Mouse (Mus musculus) fibroblast of lung, adult 2 months (primary cell): ENCODE measurements around the gene Rap1b.
A peak's percentile ranks its signal among the peaks of the same experiment; 100 is the strongest.

Experiments
- DNase-seq: peaks from one replicate; pipeline ENCODE4 v3.0.0-alpha.2; 2011; ENCODE audit warnings: low read depth

Rap1b gene

DNA sequence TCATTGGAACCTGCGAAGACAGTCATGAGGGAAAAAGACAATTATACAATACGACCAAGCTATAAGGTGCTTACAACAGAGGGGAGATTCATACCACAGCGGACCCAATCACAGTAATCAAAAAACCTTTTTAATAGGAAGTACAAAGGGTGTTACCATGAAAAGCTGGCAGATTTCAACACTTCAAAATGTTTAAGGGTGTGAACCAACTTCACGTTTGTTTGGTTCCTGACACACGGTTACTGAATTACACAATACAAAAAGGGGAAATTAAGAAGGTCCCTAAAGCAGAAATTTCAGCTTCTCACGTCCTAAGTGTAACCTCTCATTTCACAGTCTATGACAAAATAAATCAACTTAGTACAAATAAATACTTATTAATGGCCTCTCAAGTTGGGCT is 27.2 kb downstream of the Rap1b start:
- no peak for DNase-seq

- no peak for DNase-seq
These were observed 29.1 kb downstream of the Rap1b start for GRCm38 (mm10) chr10:117816721-117817120.

GRCm38 (mm10) chr10:117812501-117812900 is 33.3 kb downstream of the Rap1b start:
- DNase-seq, result no peak

GRCm38 (mm10) chr10:117811555-117811954 is 34.3 kb downstream of the Rap1b start:
- no peak for DNase-seq

- DNase-seq, result no peak
These were observed 35.3 kb downstream of the Rap1b start for GRCm38 (mm10) chr10:117810506-117810905.

DNA sequence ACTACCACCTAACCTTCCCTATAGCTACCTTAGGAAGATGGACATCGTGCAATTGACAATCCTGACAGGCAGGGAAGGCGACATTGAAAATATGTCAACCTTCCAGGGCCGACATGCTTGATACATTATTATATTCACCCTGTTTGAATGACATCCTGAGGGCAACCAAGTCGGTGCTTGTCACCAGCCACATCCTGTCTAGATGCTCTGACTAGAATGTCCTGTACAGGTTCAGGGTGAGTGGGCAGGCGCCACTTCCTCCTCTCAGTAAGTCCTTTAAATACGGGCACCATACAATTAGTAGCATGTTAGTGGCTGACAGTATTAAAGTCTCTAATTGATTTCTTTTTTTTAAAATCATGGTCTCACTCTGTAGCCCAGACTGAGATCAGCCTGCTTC is 37.8 kb downstream of the Rap1b start:
- no peak for DNase-seq

GRCm38 (mm10) chr10:117805919-117806318 is 39.9 kb downstream of the Rap1b start:
- DNase-seq, result no peak

DNA sequence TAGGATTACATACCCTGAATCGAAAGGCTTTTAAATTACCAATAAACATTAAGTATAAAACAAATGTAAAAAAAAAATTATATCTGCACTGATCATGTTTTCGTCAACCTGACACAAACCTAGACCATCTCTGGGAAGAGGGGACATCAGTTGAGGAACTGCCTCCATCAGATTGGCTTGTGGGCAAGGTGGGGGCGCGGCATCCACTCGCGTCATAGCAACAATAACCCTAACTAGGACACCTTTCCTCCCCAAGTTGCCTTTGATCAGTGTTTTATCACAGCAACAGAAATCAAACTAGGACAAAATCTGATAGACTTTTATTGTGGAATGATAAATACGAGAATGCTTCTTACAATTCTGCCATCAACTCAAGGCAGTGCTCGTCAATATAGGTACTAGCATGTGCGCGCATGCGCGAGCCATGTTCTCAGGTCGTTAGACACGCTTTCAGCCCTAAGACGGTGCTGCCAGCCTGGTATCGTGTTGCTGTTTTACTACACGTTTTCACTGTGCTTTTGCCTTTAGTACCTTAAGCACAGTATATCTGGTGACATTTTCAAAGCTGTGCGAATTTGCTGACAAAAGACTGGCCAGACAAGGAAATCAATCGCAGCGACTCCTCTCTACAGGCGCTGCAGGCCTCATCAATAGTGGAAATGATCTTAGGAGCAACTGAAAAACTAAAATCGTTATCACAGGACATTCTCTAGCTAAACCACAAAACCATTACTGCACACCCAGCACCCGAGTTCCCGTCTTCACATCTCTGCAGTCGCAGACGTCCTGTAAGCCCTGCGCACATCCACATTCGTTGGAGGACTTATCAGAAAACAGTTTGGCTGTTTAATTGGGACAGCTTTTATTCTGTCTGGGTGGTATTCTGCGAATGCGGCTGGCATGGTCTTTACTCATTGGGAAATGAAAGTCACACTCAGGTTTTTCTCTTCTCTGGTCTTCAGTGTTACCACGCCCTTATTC is 41.7 kb downstream of the Rap1b start:
- DNase-seq, result no peak

GRCm38 (mm10) chr10:117801886-117802285 is 43.9 kb downstream of the Rap1b start:
- no peak for DNase-seq

DNA sequence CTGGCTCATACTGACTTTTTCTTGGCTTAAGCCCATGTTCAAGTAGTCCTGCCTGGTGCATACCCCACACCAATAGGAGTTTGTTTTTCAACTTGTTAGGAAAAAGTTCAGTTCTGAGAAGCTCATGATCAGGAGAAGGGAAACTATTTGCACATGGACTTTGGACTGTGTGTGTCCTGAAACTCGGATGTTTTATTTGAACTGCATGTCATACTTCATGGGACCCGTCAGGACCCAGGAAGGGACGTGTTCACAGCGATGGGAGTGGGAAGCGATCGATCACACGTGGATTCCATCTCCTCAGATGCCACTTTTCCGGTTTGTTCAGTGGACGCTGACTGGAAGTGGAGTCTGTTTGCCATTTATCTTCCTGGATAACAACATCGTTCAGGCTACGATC is 46.0 kb downstream of the Rap1b start:
- no peak for DNase-seq

DNA sequence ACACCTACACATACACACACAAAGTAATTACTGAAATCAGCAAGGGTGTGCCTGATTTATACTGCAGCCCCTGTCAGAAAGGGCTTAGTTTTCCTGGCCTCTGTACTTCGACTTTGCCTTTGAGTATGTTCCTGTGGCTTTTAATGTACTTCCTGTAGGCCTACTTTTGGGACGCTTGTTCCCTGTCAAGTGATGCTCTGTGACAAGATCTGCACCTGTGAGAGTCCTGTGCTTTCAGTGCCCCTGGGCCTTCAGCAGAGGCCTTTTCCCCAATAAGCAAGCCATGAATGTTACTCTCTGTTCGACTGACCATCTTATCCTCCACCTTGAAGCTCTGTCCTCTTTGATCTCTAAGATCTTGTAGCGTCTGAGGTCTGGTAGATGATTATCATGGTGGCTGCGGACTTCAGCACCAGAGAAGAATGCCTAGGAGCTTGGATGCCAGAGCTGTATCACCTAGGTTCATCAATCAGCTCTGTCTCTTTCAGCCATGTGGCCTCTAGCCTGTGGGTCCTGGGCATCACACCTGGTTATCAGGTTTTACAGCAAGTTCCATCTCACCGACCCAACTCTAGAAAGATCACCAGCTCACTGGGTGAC is 47.3 kb downstream of the Rap1b start:
- no peak for DNase-seq

DNA sequence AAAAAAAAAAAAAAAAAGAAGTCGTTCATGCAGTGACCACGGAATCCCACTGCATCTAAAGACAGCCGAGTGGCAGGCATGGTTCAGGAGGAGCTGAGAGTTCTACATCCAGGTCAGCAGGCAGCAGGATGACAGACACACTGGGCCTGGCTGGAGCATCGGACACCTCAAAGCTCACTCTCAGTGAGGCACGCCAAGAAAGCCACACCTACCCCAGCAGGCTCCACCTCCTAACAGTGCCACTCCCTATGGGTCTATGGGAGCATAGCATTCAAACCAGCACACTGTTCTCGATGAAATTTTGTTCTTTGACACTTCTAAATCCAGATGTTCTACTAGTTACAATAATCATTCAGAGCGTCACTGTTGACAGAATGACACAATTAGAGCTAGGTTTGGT is 48.2 kb downstream of the Rap1b start:
- DNase-seq, result no peak

GRCm38 (mm10) chr10:117797106-117797505 is 48.7 kb downstream of the Rap1b start:
- DNase-seq, result no peak

- DNase-seq, result no peak
These were observed 49.7 kb downstream of the Rap1b start for GRCm38 (mm10) chr10:117796181-117796580.

DNA sequence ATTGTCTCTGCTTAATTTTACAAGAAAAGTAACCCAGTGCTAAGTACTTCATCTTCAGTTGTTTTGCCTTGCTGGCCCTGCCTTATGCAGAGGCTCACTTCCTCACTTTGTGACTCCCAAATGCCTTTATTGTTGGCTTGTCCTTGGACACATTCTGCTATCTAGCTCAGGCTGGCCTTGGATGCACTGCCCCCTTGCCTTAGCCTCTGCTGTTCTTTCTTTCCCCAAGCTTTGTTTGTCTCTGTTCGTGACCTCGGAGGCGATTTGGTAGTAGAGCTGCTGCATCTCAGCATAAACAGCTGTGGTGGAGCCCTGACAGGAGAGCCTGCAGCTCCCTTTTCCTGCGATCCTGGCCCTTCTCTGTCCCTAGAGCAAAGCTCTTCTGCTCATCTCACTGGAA is 50.6 kb downstream of the Rap1b start:
- DNase-seq, result no peak

GRCm38 (mm10) chr10:117793436-117794030 is 52.3 kb downstream of the Rap1b start:
- no peak for DNase-seq

DNA sequence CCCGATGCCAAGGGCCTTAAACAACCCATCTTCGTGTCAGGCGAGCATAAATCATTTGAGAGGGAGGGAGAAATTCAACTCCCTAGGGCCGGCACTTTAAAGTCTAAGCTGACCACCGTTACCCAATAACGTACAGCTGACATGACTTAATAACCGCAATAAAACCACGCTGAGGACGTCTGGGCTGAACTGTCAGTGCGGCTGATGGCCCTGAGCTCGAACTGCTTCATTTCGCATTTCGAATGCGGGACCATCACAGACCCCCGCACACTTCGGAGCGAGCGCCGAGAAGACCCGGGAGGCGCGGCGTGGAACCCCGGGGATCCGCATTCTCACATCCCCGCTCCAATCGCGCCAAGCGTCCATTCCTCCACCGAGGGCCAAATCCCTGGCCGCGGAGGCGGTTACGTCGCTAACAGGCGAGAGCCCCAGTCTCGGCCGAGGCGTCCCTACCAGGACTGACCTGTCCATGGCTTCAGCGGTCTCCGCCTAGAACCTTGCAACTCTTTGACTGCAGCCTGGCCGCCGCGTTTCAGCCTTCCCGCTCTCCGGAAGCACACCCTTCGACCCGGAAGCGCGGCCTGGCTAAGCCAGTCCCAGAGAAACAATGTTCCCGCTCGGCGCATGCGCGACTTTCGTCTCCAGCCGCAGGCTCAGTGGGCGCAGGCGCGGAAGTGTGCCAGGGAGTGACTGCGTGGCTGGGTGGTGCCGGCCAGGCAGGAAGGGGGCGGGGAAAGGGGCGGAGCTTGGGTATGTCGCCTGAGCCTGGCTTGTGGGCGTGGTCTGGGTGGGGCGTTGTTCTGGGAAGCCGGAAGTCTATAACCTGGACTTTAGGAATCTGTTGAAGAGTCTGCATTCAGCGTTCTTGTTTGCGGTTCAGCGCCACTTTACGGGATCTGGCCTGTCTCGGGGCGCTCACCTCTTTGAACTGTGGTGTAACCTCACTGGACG is 53.4 kb downstream of the Rap1b start, which contains the start of gene Nup107:
Gene Nup107 (minus strand): TSS at position 565 of the 951 bp plus-strand sequence.
- peak; percentile 99 for DNase-seq

DNA sequence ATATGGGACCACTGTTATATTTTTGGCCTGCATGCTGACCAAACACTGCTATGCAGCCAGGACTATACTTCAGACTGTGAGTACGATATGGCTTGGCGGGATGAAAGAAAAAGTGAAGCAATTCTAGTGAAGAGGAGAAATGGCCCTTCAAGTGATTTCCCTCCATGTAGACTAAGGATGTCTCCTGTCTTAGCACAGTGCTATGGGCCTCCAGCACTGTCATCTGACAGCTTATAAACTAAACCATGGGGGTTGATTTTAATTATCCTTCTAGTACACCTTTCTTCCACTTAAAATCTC is 54.7 kb downstream of the Rap1b start:
- DNase-seq, result no peak

- DNase-seq, result no peak
These were observed 55.2 kb downstream of the Rap1b start for GRCm38 (mm10) chr10:117790421-117791170.

- no peak for DNase-seq
These were observed 55.8 kb downstream of the Rap1b start for GRCm38 (mm10) chr10:117790011-117790410.

GRCm38 (mm10) chr10:117784646-117785045 is 61.2 kb downstream of the Rap1b start:
- no peak for DNase-seq
